Mouse (Mus musculus) cerebellum, postnatal 10 days (tissue): ENCODE measurements at regions not wholly inside any gene's neighbourhood (a gene's known extent, or its start where the extent isn't known, plus 50 kb on each side); places are given as distances from the start of the nearest gene placed in this dataset.

Experiments
- DNase-seq, 2 experiments: peaks; one replicate each; pipeline ENCODE4 v3.0.0; 2021; ENCODE audit warnings: mixed read lengths in 2 of 2

GRCm38 (mm10) chr13:115425610-115426562, 324.1 kb upstream of the Itga1 start:
- peak; percentile 14 to 45 for DNase-seq

GRCm38 (mm10) chr13:115423761-115424160, 322.0 kb upstream of the Itga1 start:
- DNase-seq, result no peak

DNA sequence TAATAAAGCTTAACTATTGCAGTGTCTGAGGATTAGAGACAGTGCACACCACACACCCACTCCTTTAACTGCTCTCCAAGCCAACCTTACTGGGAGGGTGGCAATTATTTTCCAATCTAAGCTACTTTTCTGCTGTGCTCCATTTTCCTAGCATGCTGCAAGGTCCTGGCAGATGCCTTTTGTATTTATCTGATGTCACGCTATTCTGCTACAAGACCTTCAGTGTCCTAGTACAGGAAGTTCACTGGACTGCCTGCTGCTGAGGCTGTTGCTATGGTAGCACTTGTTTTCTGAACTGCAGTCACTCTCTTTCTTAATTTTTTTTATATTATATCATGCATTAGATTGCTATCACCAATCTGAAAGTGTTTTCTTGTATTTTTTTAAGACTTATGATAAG, 319.7 kb upstream of the Itga1 start:
- DNase-seq, result no peak

DNA sequence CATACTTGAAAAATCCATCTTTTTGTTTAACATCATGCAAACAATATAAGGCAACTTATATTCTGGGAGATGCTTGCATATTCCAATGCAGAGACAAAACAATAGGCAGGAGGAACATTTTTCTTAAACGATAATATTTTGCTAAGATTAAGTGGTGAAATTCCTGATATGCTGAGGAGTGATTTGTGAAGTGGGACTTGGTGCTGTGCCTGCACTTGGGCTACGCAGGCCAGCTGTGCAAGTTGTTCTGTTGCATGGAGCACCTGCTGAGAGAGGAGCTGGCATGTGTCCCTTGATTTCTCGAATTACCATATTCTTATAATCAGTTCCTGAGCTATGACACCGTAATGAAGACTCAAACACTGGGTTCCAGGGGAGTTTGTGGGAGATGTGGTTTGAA, 316.1 kb upstream of the Itga1 start:
- DNase-seq, result peak; percentile 11 to 35

DNA sequence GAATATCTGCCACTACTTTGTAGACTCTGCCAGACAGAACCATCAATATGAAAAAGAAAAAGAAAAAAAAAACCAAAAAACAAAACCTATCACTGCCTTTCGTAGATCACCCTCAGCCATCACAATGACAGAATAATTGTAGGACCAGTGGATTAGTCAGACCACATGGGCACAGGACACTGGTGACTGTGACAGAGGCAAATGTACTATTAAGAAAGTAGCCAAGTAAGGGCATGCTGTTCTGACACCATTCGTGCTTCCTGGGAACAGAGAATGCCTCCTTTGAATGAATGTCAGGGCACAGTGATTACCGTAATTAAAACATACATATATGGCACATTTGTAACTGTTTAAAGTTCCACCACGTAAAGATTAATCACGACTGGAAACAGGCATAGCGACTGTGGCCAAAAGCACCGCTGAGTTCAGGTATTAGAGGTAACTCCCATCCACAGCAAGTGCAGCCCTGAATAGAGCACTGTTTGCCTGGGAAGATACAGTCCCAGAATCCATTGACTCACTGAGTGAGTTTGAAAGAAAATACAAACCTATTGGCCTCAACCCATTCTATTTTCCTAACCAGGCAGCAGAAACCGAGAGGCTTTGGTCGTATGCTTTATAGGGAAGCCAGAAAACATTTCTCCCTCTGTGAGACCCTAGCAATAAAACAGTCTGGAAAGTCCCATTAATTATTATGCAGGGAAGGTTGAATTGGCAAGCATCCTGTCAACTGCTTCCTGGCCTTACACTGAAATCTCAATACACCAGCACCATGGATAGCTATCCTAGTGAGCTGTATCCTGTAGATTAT, 312.2 kb upstream of the Itga1 start:
- DNase-seq, result no peak

DNA sequence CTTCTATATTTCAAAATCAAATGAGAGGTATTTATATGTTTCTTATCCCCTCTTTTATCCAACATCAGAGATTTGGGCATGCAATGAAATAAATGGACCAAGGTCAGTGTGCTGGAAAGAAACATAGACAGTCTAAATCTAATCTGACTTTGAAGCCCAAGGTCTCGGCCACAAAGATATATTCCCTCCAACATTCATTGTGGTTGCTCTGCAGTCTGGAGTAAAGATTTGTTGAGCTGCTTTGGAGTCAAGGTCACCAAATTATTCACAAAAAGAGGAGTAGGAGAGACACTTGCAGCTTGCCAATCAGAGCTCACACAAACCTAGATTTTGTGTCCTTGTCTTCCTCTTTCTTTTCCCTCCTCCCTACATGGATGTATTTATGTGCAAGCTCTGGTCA, 304.2 kb upstream of the Itga1 start:
- DNase-seq, result no peak

DNA sequence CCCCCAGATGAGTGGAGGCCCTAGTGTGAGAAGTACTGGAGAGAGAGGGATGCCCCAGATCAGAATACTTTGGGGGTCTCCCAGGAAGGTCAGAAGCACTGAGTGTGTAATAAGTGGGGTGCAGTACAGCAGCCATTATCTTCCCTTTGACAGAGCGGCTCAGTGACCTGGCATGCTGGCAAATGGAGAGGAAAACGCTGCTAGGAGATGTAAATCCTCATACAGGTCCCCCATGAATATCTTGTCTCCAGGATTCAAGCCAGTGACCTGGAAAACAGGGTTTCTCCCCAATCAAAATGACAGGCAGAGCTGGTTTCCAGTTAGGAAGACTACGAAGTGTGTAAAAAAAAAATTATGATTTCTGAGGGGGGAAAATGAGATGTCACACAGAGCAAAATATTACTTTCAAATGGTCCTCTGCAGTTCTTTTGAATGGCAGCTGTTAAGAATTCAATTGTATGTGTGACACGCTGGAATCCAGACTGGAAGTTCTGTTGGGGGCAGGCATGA, 299.0 kb upstream of the Itga1 start:
- DNase-seq, result no peak

GRCm38 (mm10) chr13:115379682-115380081, 277.9 kb upstream of the Itga1 start:
- no peak for DNase-seq

GRCm38 (mm10) chr13:115376180-115376880, 274.6 kb upstream of the Itga1 start:
- no peak for DNase-seq

- peak; percentile 18 to 43 for DNase-seq
Measured at GRCm38 (mm10) chr13:115361457-115361856, 259.7 kb upstream of the Itga1 start.

- peak in 1 of 2 experiments; percentile 1 for DNase-seq
Measured at GRCm38 (mm10) chr13:115347022-115347398, 245.2 kb upstream of the Itga1 start.

- DNase-seq, result peak; percentile 6 to 14
Measured at GRCm38 (mm10) chr13:115346115-115347021, 244.6 kb upstream of the Itga1 start.

DNA sequence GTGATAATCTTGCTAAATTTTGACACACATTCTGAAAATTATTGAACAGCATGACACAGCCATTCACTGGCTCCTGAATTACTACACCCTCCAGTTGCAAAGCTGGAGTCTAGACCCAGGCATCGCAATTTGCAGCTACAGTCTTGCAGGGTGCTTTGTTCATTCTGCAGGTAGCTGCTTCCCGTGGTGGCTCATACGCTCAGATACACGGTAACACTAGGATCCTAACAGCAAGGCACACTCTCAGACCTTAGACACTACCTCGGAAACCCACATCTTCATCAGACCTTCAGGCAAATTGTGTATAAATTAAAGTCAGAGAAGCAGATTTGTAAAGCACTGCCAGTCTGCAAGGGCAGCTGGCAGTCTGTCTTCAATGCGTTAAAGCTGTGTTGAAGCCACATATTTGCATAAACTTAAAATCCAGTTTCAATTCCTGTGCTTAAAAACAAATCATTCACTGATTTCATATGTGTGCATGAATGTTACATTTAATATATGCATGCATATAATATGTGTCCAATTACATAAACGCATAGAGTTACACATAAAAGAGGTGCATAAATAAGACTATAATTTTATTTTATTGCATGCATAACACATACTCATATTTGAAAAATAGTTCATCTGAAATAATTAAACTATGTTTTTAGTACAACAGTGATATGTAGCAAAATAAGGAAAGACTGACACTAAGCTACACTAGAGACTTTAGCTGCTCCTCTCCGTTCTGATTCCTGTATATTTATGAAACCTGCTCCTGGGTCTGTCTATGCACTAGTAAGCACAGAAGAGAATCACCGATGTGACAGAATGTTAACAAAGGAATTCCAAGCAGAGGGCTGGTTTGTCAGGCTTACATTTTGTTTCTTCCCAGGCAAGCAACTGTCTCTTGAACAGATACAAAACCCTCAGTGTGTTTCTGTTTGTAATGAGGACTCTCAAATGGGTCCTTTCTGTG, 227.5 kb upstream of the Itga1 start:
- no peak for DNase-seq

GRCm38 (mm10) chr13:115326294-115326693, 224.5 kb upstream of the Itga1 start:
- no peak for DNase-seq

DNA sequence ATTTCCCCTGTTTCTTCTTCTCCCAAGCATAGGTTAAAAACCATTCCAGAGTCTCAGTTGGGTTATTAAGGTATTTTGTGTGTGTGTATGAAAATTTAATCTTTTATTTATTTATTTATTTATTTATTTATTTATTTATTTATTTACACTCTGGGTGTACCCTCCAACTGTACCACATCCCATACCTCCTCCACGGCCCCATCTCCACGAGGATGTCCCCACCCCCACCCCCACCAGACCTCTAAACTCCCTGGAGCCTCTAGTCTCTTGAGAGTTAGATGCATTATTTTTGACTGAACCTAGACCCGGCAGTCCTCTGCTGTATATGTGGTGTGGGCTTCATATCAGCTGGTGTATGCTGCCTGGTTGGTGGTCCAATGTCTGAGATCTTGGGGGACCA, 214.9 kb upstream of the Itga1 start:
- DNase-seq, result no peak

- DNase-seq, result no peak
Measured at GRCm38 (mm10) chr13:115308586-115308985, 206.8 kb upstream of the Itga1 start.

DNA sequence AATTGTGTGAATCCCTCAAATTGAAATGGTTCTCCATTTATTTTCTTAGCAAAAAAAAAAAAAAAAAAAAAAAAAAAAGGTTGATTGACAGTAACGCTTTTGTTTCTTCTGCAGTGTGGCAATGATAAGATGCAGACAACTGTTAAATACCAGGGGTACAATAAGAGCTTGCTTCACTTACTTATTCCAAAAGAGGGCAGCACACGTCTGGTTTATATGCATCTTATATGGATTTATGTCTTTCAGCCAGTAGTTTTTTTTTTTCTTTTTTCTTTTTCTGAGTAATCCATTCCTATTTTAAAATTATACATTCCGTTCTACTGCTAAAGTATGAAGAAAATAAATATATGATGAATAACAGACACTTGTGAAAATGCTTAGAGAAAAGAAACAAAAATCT, 185.6 kb upstream of the Itga1 start:
- peak; percentile 40 to 50 for DNase-seq

DNA sequence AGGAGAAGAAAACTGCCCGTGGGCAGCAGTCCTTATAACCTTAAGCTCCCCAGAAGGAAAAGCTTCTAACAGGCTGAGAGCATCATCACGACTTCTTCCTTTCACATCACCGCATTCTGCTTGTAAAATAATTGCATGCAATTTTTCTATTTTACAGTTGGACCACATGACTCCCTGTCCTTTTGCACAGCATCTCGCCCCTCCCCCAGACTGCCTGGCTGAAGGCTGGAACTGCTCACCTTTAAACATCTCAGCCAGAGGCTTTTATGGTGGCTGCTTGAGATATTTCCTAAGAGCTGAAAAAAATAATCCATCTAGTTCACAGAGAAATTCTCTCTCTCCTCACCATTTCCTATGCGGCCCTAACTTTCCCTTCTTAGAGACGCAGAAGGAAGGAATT, 164.4 kb upstream of the Itga1 start:
- DNase-seq, result no peak

- no peak for DNase-seq
Measured at GRCm38 (mm10) chr13:115257345-115257744, 155.6 kb upstream of the Itga1 start.

- no peak for DNase-seq
Measured at GRCm38 (mm10) chr13:115252541-115252940, 150.8 kb upstream of the Itga1 start.

DNA sequence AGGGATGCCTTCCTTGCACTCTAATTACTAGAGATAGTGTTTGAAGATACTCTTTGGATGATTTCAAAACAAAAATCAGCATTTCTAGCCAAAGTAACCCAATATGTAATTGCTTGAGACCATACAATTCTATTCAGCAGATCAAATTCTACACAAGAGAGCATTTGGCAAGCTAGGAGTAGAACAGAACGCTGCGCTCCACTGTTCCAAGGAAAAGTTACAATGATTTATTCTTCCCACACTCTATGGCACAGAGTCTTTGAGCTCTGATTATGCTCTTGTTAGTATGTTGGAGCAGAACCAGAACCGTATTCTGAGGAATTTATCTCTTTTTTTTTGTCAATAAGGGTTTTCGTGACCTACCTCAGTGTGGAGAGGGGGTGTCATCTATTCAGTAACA, 130.2 kb upstream of the Itga1 start:
- no peak for DNase-seq
